Mouse (Mus musculus): ENCODE measurements around the gene Catsper1.

The Catsper1 gene

GRCm38 (mm10) chr19:5353609-5354008, 18.1 kb downstream of the Catsper1 start:
- no peak for DNase-seq (ENCODE audit: low spot score in 2 of 2)

GRCm38 (mm10) chr19:5356080-5356479, 20.5 kb downstream of the Catsper1 start:
- no peak for DNase-seq (ENCODE audit: low spot score in 2 of 2)

DNA sequence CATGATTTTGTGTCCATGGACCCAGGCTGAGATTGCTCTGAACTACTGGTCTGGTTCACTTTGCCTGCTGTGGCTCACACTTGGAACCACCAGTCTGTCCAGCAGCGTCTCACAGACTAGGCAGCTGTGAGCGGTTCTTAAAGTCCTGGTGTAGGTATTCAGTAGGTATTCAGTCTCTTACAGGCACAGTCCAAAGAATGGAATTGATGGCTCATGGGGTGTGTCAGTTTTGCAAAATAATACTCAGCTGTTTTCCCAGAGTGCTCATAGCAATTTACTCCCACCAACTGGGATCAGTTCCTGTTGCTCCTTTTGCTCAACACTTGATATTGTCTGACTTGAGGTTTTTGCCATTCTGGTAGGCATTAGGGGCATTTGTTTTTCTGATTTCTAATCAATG, 26.6 kb downstream of the Catsper1 start:
- no peak for DNase-seq (ENCODE audit: low spot score in 2 of 2)

GRCm38 (mm10) chr19:5364124-5364523, 28.6 kb downstream of the Catsper1 start:
- no peak for DNase-seq (ENCODE audit: low spot score in 2 of 2)

DNA sequence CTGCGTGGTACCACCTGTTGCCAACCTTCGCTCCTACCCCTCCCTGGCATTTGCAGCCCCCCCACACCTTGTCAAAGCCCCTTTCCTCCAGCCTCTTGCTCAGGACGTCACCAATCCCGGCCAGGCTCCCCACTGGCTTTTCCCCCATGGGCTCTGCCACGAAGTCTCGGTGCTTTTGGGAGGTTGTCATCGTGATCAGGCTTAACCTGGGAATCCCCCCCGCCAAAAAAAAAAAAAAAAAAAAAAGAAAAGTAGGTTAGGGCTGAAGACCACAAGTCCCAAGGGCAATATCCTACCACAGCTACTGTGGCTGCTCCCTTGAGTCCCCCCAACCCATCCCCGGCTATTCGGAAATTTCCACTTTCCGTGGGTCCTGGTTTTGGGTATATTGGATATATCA, 30.2 kb downstream of the Catsper1 start:
- DNase-seq (ENCODE audit: low spot score in 2 of 2): no peak

DNA sequence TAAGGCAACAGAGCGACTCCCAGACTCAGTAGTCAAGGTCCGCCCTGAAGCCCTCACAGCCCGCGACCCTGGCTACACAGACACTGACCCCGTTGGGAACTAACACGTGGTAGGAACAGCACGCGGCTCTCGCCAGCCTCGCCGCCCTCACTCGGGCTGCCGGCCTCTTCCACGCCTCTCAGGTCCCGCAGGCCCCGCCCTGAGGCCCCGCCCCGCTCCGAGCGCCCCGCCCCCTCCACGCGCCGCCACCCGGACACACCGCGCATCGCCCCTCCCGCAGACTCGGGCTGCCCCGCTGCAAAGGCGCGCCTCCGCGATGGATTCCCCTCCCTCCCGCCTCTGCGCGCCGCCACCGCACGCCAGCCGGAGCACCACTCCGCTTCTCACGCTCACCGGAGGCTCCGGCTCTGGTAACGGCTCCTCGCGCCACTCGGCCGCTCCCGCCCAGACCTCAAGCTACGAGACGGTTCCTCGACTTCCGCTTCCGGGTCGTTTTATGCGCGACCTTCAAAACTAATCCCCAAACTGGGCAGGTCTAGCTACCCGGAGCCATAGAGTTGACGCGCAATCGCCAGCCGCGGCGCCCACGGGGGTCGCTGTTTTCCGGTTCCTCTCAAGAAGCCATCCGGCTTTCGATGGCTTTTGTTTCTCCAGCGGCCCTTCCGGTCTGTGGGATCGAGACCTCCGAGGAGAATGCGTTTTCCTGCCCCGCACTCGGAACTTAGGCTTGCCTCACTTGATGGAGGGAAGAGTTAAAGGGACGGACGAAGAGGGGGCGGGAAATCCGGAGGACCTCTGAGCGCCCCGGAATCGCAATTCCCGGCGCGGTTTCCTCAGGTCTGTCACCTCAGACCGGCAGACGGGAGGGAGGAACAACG, 30.9 kb downstream of the Catsper1 start, which contains the start of gene Eif1ad:
Gene Eif1ad, plus strand, starts transcription at position 567 of the 878 bp plus-strand sequence.
- DNase-seq (ENCODE audit: low spot score in 2 of 2): peak; percentile 83 to 96

DNA sequence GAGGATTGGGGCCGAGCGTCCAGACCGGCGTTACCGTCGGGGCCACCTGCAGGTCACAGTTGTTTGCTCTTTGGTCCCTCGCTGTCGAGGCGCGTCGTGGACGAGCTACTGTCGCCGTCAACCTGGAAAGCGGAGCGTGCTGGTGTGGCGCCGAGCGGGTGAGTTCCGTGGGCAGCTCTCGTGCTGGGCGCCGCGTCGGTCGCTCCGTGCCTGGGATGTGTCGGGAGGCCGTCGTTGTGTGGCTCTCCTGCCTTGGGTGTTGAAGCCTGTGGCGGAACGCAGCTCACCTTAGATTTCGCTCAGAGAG, 31.5 kb downstream of the Catsper1 start, which contains the start of gene Banf1:
Gene Banf1, minus strand, starts transcription at position 116 of the 307 bp plus-strand sequence.
- no peak for DNase-seq (ENCODE audit: low spot score in 2 of 2)

DNA sequence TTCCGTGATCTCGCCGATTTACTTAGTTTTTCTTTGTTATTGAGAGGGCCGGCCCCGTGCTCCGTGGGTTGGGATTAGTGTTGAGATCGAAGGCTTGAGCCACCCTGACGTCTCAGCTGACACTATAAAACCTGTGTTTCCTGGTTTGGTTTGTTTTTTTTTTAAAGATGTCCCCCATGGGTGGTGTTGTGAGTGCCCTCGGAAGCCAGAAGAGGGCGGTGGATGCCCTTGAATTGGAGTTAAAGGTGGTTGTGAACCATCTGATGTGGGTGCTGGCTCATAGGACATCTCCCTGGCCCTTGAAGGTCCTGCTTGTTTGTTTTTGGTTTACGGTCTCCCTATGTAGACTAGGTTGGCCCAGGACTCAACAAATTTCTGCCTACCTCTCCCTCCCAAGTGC, 31.9 kb downstream of the Catsper1 start:
- no peak for DNase-seq (ENCODE audit: low spot score in 2 of 2)

DNA sequence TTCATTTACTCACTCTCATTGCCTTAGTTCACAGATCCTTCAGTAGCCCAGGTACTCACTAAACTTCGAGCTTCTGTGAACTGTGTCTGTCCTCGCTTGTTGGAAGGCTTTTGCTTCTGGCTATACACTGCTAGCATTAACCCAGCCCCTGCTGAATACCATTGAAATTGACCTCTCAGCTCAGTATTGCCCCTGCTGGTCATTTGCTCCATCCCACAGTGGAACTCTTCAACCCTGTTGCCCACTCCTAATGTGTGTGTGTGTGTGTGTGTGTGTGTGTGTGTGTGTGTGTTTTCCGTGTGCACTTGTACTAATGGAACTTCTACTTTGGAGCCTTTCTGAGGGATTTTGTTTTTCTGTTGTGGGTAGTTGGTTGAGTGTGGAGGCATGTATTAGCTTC, 35.4 kb downstream of the Catsper1 start:
- no peak for DNase-seq (ENCODE audit: low spot score in 2 of 2)

DNA sequence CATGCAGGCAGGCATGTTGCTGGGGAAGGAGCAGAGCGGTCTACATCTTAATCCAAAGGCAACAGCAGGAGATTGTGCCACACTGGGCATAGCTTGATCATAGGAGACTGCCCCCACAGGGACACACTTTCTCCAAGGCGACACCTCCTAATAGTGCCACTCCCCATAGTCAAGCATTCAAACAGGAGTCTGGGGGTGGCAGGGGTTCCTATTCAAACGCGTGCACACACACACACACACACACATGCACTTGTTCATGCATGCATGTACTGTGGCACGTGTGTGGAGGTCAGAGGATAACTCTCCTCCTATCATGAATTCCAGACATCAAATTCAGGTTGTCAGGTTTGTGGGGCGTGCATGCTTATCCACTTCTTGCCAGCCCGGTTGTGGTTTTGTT, 37.2 kb downstream of the Catsper1 start:
- DNase-seq (ENCODE audit: low spot score in 2 of 2): no peak

- DNase-seq (ENCODE audit: low spot score in 2 of 2): no peak
Measured at GRCm38 (mm10) chr19:5374177-5374576, 38.6 kb downstream of the Catsper1 start.

DNA sequence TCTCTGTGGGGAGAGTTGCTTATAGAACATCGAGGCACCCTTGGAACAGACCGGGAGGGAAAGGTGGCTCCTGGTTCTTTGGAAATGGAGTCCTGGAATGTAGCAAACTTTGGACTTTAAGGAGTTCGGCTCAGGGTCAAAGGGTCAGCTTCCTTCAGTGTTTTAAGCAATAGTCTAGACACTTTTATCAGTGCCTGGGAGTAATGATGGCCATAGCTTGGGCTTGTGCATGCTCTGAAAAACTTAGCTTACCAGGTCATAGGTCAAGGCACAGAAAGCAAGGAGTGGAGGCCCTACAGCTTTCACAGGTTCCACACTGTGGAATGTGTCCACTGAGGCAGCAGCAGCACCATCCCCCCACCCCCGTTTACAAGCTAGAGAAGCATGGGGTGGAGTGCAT, 39.2 kb downstream of the Catsper1 start:
- no peak for DNase-seq (ENCODE audit: low spot score in 2 of 2)

DNA sequence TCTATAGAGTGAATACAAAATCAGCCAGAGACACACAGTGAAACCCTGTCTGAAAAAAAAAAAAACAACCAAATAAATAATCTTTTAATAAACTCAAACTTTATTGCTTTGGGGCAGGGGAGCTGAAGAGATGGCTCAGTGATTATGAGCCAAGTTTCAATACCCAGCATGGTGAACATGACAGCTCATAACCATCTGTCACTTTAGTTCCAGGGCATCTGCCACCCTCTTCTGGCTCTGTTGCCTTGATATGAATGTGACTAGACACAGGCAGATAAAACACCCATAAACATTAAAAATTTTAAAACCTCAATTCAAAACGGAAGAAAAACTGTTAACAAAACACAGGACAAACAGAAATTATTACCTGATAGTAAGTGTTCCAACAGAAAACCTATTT, 41.9 kb downstream of the Catsper1 start:
- no peak for DNase-seq (ENCODE audit: low spot score in 2 of 2)

DNA sequence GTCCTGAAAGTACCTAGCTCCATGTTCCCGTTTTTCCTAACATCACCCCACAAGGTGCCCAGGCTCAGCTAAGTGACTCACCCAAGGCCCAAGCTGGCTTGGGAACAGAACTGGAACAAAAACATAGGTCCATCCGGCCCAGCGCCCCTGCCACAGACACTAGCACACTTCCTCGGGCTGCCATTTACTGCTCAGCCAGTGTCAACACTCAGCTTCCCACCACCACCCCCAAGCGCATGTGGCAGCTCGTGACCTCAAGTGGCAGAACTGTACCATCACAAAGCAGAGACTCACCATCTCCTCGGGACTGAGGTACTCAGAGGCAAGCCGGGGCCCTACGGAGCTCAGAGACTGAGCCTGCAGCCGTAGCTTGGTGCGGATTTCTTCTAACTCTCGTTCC, 47.8 kb downstream of the Catsper1 start:
- no peak for DNase-seq (ENCODE audit: low spot score in 2 of 2)

- no peak for DNase-seq (ENCODE audit: low spot score in 2 of 2)
Measured at GRCm38 (mm10) chr19:5384715-5385114, 49.2 kb downstream of the Catsper1 start.

DNA sequence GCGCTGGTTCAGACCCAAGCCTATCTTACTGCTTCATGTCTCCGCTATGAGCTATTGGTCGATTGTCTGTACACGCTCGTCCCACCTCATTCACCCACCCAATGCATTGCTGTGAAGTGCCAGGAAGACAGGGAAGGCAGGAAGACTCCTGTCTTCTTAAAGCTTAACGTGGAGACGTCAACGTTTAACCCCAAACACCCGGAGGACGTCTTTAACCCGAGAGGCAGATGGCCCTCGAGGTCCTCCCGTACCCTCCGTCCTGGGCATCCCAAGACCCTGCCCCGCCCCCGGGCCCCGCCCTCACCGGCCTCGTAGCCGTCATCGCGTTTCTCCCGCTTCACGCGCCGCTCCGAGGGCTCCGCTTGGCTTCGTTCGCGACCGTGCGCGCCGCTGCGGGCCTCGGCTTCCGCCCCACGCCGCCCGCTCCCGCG, 52.5 kb downstream of the Catsper1 start:
- no peak for DNase-seq (ENCODE audit: low spot score in 2 of 2)

DNA sequence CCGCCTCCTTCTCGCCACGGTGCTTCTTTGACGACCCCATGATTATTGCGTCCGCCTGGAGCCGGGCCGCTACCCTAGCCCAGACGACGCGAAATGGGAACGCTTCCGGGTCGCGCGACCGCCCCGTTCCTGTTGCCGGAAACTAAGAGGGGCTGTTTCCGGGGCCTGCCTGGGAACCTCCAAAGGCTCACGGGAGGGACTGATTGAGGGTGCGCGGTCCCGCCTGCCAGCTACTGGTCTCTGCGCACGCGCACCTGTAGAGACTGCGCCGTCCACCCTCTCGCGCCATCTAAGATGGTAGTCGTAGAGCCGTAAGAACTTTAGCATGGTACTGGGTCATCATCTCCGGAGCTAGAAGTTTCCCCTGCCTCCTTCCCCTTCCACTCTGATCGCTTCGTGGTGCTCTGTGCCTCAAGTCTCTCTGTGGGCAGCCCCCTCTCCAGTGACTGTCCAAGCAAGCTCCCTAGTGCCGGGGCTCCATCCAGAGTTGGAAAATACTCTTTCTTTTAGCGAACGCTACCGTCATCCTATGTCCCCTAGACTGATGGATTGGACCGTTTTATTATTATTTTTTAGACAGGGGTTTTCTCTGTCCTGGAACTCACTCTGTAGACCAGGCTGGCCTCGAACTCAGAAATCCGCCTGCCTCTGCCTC, 53.2 kb downstream of the Catsper1 start, which contains the start of gene Sart1:
Gene Sart1, minus strand, starts transcription at position 116 of the 655 bp plus-strand sequence.
- peak; percentile 85 to 90 for DNase-seq (ENCODE audit: low spot score in 2 of 2)

GRCm38 (mm10) chr19:5389647-5390046, 54.1 kb downstream of the Catsper1 start:
- DNase-seq (ENCODE audit: low spot score in 2 of 2): no peak

DNA sequence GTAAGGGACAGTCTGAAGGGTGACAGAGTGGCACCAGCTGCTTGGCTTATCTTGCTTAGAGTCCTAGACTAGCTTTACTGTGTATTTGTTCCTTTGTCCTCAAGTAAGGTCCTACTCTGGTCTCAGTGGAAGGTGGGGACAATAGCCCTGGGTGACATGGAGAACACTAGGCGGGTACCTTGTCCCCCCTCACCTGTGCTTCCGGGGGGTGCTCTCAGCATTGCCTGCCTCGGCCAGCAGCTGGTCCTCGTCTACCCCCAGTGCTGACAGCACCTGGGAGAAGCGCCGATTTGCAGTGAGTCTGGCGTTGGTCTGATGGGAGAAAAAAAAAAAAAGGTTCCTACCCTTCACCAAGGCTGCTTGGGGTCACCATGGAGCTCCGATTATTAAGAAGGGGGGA, 54.9 kb downstream of the Catsper1 start:
- DNase-seq (ENCODE audit: low spot score in 2 of 2): no peak

DNA sequence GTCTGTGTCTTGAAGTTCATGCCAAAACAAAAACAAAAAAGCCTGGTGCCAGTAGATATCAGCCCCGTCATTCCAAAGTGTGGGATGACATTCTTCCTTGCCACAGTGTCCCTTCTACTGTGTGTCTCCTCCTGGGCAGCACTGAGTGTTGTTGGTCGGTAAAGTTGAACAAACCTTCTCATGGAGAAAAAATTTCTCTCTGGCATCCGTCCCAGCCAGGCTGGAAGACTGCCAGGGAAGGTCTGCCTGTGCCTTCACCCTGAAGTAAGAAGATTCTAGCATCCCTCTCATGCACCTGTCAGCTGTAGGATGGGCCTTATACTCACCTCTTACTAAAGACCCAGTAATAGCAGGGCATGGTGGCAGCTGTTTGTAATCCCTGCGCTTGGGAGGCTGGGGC, 57.4 kb downstream of the Catsper1 start:
- DNase-seq (ENCODE audit: low spot score in 2 of 2): peak in 1 of 2 experiments; percentile 73
